Mouse (Mus musculus) liver, embryonic 15.5 days (tissue): ENCODE data around the gene Bcar3. TPM values are rescaled to one million over a fixed set of nuclear protein-coding genes. Genes with fewer than 3 reads are reported as not detected.

Experiments used
- ATAC-seq: fragments of 200-750 bp; cut with Nextera tagmentation; 2 replicates; pipeline ENCODE4 v1.8.0; 2017; ENCODE audit warnings: moderate number of reproducible peaks, mild to moderate bottlenecking, moderate library complexity; ENCODE audit not compliant: insufficient read depth
- H3K27ac ChIP-seq: fragments of 300-500 bp; sonication (generic); replicated peaks from 2 replicates; pipeline ENCODE4 v1.5.1; 2015; ENCODE audit warnings: mild to moderate bottlenecking, inconsistent platforms
- H3K27me3 ChIP-seq: fragments of 300-500 bp; sonication (generic); 2 replicates; pipeline ENCODE4 v1.6.1; 2015; ENCODE audit warnings: mild to moderate bottlenecking, inconsistent platforms
- H3K36me3 ChIP-seq: fragments of 300-500 bp; sonication (generic); replicated peaks from 2 replicates; pipeline ENCODE4 v1.6.1; 2015; ENCODE audit warnings: moderate library complexity, mild to moderate bottlenecking, inconsistent platforms
- H3K4me1 ChIP-seq: fragments of 300-500 bp; sonication (generic); replicated peaks from 2 replicates; pipeline ENCODE4 v1.6.1; 2015; ENCODE audit warnings: inconsistent platforms
- H3K4me2 ChIP-seq: fragments of 300-500 bp; sonication (generic); 2 replicates; pipeline ENCODE4 v1.6.1; 2015; ENCODE audit warnings: moderate library complexity, mild to moderate bottlenecking, inconsistent platforms
- H3K4me3 ChIP-seq: fragments of 300-500 bp; sonication (generic); replicated peaks from 2 replicates; pipeline ENCODE4 v1.5.1; 2015; ENCODE audit warnings: mild to moderate bottlenecking, inconsistent platforms
- H3K9ac ChIP-seq: fragments of 300-500 bp; sonication (generic); 2 replicates; pipeline ENCODE4 v1.6.1; 2015; ENCODE audit warnings: moderate library complexity, mild to moderate bottlenecking, inconsistent platforms
- H3K9me3 ChIP-seq: fragments of 300-500 bp; sonication (generic); replicated peaks from 2 replicates; pipeline ENCODE4 v1.6.1; 2016; ENCODE audit warnings: inconsistent platforms
- WGBS: fragments of 180-500 bp; shearing (Covaris S2); methylation state at CpG from one replicate; pipeline ENCODE4 v1.1.7; 2015; ENCODE audit warnings: mixed read lengths; ENCODE audit not compliant: insufficient replicate concordance; 5-methylcytosine and 5-hydroxymethylcytosine counted together
- polyA plus RNA-seq: library from polyadenylated mRNA; unstranded; fragments of >200 nt; fragmentation: Nextera tagmentation; extraction: Ambion mirVana; gene quantifications from 2 replicates; pipeline ENCODE4 v1.2.1, GENCODE M21; 2015

The Bcar3 gene
- polyA plus RNA-seq, 1 experiment from 2014 or later = 5.2 TPM

DNA sequence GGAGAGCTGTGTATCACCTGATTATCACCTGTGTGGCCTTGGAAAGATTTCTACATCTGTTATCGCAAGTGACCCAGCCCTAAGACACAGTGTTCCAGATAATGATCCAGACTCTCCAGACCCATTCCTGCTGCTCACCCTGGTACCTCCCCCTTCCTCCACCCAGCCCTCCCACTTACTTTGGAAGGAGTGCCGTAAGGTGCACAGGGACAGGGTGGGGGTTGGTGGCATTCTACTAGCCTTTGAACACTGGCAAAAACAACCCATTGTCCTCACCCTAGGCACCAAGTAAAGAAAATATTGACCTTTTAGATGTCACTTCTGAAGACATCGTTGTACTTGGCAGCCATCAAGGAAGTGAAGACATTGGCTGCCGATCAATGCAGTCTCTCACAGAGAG, 180.9 kb downstream of the Bcar3 start:
- no peak for ATAC-seq

DNA sequence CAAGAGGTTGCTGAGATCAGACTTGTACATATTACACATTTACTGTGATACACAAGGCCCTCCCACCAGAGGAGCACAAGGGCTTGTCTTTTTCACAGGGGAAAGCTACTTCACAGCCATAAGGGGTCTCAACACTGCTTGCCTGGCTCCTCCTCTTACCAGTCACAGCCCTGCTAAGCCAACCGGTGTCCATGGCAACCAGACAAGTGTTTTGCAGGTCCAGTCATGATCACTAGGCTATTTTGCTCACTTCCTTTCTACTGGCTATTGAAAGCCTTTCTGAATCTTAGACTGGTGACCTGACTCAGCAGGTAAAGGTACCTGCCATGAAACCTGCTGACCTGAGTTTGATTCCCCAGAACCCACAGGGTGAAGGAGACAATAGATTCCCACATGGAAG, 181.8 kb downstream of the Bcar3 start:
- WGBS = 51% methylated on average over 1 of the region's 1 CpGs
- H3K9me3 ChIP-seq = no peaks in the 10 kb centered on the region

More for the DNA sequence above, 180.9 kb downstream of the Bcar3 start:
- Histone ChIP-seq H3K4me2 (no peak overlapping the region), H3K4me1 (peaks cover 15% of the 10 kb centered on the region), H3K9me3 (no peaks in the 10 kb centered on the region), H3K27me3 (no peaks in the 10 kb centered on the region), H3K27ac (no peak overlapping the region), H3K36me3 (no peaks in the 10 kb centered on the region), H3K9ac (no peak overlapping the region), H3K4me3 (no peak overlapping the region)
- WGBS = 56% methylated on average over 4 of the region's 4 CpGs

DNA sequence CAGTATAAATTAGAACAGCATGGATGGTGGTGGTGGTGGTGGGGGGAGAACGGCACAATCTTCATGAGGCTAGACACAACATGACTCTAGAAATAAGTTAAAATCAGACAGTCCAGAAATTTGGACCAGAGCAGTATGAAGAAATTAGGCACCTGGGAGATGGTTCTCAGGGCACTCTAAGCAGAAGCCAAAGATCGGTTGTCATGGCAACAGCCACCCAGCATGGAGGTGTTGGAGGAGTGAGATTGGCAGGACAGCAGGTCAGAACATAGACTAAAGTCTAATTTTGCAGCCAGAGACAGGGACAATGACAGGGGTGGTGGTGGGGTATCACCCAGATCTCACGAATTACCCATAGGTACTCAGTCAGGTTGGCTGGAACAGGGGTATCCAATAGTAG, 182.7 kb downstream of the Bcar3 start:
- 64% methylated on average over 3 of the region's 3 CpGs for WGBS
- peaks cover 15% of the 10 kb centered on the region for H3K4me1 ChIP-seq
- H3K4me3 ChIP-seq = no peak overlapping the region
- H3K36me3 ChIP-seq = no peaks in the 10 kb centered on the region
- no peaks in the 10 kb centered on the region for H3K9me3 ChIP-seq
- no peak overlapping the region for H3K27ac ChIP-seq
- H3K9ac ChIP-seq = no peak overlapping the region
- no peak overlapping the region for H3K4me2 ChIP-seq
- no peak for ATAC-seq
- no peaks in the 10 kb centered on the region for H3K27me3 ChIP-seq

More for the DNA sequence above, 181.8 kb downstream of the Bcar3 start:
- no peak for ATAC-seq
- H3K4me1 ChIP-seq = peaks cover 15% of the 10 kb centered on the region
- no peak overlapping the region for H3K4me2 ChIP-seq
- H3K27me3 ChIP-seq = no peaks in the 10 kb centered on the region
- H3K9ac ChIP-seq = no peak overlapping the region
- no peaks in the 10 kb centered on the region for H3K36me3 ChIP-seq
- no peak overlapping the region for H3K27ac ChIP-seq
- no peak overlapping the region for H3K4me3 ChIP-seq

DNA sequence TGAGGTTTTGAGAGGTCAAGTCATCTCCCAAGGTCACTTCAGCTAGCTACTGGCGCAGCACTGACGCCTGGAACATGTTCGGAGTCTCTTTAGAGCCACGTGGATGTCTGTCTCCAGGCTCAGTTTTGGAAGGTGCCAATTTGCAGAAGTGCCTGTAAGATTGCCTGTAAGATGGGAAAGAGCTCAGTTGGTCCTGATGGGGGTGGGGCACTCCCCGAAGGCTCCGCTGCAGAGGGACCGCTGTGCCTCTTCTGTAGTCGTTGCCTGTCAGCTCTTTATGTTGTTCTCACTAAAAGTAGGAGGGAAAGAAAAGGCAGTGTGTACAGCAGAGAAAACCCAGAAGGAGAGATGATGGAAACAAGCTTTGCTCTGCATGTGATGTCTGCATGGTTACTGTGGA, 183.6 kb downstream of the Bcar3 start:
- Histone ChIP-seq H3K4me3 (no peak overlapping the region), H3K9ac (no peak overlapping the region), H3K36me3 (no peaks in the 10 kb centered on the region), H3K27ac (no peak overlapping the region), H3K27me3 (no peaks in the 10 kb centered on the region), H3K9me3 (no peaks in the 10 kb centered on the region), H3K4me2 (no peak overlapping the region), H3K4me1 (peaks cover 15% of the 10 kb centered on the region)
- WGBS = 61% methylated on average over 8 of the region's 8 CpGs
- no peak for ATAC-seq

DNA sequence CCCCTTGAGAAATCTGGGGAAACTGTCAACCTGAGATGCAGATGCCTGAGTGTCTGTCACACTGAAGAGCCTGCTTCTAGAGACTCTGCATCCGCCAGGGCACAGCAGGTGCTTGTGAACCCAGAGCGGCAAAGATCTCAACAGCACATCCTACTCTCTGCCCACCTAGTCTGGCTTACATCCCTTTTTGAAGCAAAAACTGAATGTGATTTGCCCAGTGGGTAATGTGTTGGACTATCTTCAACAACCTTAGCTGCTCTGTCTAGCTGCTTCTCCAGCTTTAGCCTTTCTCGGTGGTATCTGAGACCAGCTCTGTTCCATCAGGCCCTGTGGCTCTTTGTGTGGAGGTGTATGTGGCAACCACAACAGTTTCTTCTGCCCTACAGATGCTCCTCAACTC, 184.8 kb downstream of the Bcar3 start:
- Histone ChIP-seq H3K27ac (no peak overlapping the region), H3K27me3 (no peaks in the 10 kb centered on the region), H3K4me2 (no peak overlapping the region), H3K4me1 (peaks cover 11% of the 10 kb centered on the region), H3K9ac (no peak overlapping the region), H3K36me3 (no peaks in the 10 kb centered on the region), H3K4me3 (no peak overlapping the region), H3K9me3 (no peaks in the 10 kb centered on the region)
- 64% methylated on average over 3 of the region's 3 CpGs for WGBS
- ATAC-seq = no peak

DNA sequence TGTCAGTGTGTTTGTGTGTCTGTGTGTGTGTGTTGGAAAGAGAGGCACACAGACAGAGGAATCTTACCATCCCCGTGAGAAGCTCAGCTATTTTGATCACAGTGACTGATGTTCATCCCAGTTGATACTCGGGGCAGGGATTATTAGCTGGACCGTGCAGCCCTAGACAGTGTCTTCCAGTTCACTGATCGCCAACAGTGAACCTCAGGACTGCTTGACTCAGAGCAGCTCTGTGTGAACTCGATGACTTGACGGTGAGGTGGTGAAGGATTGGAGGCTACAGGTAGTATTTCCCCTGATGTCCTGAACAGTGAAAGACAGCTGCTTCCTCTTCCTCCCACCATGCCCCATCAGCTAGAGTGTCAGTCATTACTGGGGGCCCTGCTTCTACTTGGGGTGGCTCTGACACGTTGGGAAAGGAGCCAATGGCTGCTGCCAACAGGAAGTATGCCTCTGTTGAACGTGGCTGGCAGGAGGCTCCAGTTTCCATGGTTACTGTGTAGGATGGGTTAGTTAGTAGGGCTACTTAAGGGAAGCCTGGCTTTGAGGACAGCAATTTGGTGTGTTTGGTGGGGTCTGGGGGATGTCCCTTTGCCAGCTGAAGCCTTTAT, 186.2 kb downstream of the Bcar3 start:
- no peaks in the 10 kb centered on the region for H3K36me3 ChIP-seq
- no peak overlapping the region for H3K27ac ChIP-seq
- no peaks in the 10 kb centered on the region for H3K27me3 ChIP-seq
- no peak overlapping the region for H3K4me2 ChIP-seq
- 44% methylated on average over 8 of the region's 8 CpGs for WGBS
- H3K9me3 ChIP-seq = no peaks in the 10 kb centered on the region
- no peak overlapping the region for H3K9ac ChIP-seq
- ATAC-seq = no peak
- peaks cover 4% of the 10 kb centered on the region; the same call in 1 of the 2 replicates for H3K4me1 ChIP-seq
- H3K4me3 ChIP-seq = no peak overlapping the region

DNA sequence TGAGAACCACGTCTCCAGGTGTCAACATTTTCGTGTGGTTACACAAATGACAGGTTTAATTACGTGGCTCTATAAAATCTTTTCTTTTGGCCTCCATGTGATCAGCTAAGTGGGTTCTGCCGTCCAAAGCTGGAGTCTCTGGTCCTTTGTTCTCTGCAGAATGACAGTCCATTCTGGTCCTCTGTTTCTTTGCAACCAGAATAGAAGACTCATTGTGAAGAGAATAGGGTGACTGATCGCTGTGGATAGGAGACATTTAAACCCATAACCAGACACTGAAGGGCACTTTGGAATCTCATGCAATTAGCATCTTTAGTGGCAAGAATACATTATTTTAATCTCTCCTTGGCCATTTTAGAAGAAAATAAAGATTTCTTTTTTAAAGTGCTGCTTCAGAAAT, 187.1 kb downstream of the Bcar3 start:
- H3K9me3 ChIP-seq = no peaks in the 10 kb centered on the region
- no peak overlapping the region for H3K4me3 ChIP-seq
- H3K4me2 ChIP-seq = no peak overlapping the region
- ATAC-seq = no peak
- no peaks in the 10 kb centered on the region for H3K27me3 ChIP-seq
- no peaks in the 10 kb centered on the region for H3K36me3 ChIP-seq
- WGBS = 60% methylated on average over 5 of the region's 5 CpGs
- H3K4me1 ChIP-seq = peaks cover 4% of the 10 kb centered on the region; the same call in 1 of the 2 replicates
- no peak overlapping the region for H3K9ac ChIP-seq
- no peak overlapping the region for H3K27ac ChIP-seq

DNA sequence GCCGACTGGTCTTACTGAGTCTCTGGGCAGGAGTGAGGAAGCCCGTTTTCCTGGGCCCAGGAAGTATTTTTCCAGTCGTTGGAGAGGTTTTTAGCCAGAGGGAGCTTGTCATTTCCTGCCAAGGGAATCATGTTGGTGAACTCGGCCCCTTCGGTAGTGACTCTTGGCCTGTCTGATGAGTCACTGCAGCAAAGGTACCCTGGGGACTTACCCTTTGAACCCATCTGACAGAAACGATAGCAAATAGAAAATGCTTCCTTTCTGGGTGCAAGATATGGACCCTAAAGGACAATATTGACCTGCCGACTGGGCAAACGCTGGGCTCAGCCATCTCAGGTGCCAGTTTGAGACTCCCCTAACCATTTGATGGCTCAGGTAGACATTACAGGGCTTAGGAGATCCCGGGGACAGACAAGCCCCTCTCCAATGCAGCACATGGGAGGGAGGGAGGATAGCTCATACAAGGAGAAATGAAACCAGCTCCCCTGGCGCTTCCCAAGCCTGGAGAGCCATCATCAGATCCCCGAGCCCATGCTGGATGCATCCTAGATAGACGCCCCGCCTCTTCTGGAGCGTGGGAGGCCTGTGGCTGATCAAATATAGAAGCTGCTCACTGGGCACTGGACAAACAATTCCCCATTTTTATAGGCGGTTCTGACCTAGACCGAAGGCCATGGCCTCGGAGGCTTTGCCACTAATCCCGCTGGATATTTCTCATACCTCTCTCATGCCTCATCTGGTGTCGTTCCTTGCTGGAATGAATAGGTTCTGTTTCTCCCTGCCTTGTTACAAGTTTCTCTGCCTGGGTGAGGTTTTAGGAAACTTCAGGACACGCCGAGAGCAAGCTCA, 188.2 kb downstream of the Bcar3 start:
- Histone ChIP-seq H3K4me2 (peak overlapping the region; percentile 27; the same call in 1 of the 2 replicates), H3K36me3 (no peaks in the 10 kb centered on the region), H3K27ac (0 out of 2 replicates have a peak overlapping the region, but pooled peaks have one; percentile 48), H3K9me3 (no peaks in the 10 kb centered on the region), H3K9ac (no peak overlapping the region), H3K27me3 (no peaks in the 10 kb centered on the region), H3K4me3 (no peak overlapping the region), H3K4me1 (peaks cover 4% of the 10 kb centered on the region; the same call in 1 of the 2 replicates)
- 55% methylated on average over 21 of the region's 21 CpGs for WGBS
- ATAC-seq = peak; percentile 45

DNA sequence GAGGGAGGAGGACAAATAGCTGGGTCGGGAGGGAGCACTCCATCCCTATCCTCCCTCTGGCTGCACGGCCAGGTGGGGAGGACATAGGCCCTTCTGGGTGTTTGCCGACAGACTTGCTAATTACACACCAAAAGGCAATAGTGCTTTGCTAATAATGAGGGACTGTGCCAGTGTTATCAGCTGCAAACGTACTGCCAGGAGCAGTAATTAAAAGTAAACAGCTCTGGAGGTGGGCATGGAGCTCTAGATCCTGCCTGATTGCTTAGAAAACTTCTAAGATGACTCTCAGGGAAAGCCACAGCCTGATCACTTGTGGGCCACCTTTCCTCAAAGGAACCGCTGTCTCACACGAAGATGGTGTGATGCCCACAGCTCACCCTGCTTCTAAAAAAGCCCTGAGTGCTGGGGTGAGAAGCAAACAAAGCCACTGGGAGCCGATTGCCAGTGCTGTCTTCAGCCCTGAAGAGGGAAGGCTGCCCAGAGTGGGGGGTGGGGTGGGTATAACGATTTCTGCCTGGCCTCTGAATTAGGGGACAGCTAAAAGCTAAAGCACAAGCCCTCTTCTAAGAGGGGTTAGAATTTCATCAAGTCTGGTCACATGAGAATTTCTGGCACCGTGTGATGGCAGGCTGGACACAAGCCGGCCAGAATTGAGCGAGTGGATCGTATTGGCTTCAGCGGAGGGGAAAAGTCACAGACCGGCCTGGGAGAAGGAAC, 189.3 kb downstream of the Bcar3 start:
- no peak for ATAC-seq
- Histone ChIP-seq H3K9me3 (no peaks in the 10 kb centered on the region), H3K4me2 (no peak overlapping the region), H3K9ac (no peak overlapping the region), H3K36me3 (no peaks in the 10 kb centered on the region), H3K27me3 (no peaks in the 10 kb centered on the region), H3K4me1 (peaks cover 4% of the 10 kb centered on the region; the same call in 1 of the 2 replicates), H3K4me3 (no peak overlapping the region), H3K27ac (no peak overlapping the region)
- WGBS = 56% methylated on average over 14 of the region's 14 CpGs

DNA sequence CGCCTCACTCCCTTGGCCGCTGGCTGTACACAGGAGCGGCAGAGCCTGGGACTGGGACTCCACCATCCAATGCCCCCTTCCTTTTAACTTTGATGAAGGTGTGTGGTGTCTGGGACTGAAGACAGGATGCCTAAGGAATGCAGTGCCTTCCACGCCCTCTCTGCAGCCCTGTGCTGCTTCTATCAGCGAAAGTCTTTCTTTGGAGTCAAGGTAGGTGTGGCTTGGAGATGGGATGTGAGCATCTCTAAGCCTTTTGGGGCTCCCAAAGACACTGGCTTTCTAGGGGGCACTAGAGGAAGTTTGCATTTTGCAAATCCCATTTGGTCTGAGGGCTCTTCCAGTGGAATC, 189.8 kb downstream of the Bcar3 start:
- ATAC-seq = no peak
- 55% methylated on average over 5 of the region's 5 CpGs for WGBS
- Histone ChIP-seq H3K27me3 (no peaks in the 10 kb centered on the region), H3K27ac (no peak overlapping the region), H3K9ac (no peak overlapping the region), H3K4me2 (no peak overlapping the region), H3K36me3 (no peaks in the 10 kb centered on the region), H3K9me3 (no peaks in the 10 kb centered on the region), H3K4me3 (no peak overlapping the region), H3K4me1 (peaks cover 4% of the 10 kb centered on the region; the same call in 1 of the 2 replicates)

DNA sequence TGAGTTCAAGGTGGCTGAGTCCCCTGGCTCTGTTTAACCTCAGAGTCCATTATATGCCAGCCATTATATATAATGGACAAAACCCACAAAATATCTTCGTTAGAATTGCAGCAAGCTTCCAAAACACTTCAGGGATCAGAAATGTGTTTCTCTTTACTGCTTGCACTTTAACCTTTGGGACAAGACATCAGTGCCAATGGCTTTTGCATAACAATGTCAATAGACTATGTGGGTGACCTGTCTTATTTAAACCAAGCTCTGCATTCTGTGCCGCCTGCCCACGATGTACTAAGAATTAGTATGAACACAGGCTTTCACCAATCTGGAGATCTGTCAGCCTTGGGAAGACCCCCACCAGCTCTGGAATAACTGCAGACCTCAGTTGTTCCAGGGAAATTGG, 190.4 kb downstream of the Bcar3 start:
- Histone ChIP-seq H3K9me3 (no peaks in the 10 kb centered on the region), H3K27ac (no peak overlapping the region), H3K4me2 (no peak overlapping the region), H3K4me3 (no peak overlapping the region), H3K4me1 (peaks cover 4% of the 10 kb centered on the region; the same call in 1 of the 2 replicates), H3K36me3 (no peaks in the 10 kb centered on the region), H3K27me3 (no peaks in the 10 kb centered on the region), H3K9ac (no peak overlapping the region)
- ATAC-seq = no peak
- WGBS = 58% methylated on average over 3 of the region's 3 CpGs
